Mouse (Mus musculus) WW6 (cell line): Measurements from ENCODE around the gene Wnt7a.

ENCODE experiments used
- DNase-seq: peaks from one replicate; pipeline ENCODE4 v3.0.0-alpha.2; 2013; ENCODE audit warnings: low read depth, low spot score

Wnt7a gene

DNA sequence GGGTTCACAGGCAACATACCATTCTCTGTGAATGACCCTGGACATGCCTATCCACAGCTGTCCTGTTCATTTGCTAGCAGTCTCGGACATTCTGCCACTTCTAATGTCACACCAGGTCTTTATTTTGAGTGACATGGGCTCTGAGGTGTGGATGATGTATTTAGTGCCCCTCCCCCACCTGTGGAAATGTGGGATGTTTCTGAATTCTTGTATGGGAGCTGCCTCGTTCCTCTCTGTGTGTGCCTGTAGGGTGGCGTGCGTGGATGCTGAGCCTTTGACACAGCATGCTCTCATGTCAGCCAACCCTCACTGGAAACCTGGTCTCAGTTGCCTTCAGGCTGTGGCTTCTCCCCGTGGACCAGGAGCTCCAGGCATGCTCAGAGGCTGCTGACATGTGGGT lies 66.1 kb downstream of the Wnt7a start:
- no peak for DNase-seq

DNA sequence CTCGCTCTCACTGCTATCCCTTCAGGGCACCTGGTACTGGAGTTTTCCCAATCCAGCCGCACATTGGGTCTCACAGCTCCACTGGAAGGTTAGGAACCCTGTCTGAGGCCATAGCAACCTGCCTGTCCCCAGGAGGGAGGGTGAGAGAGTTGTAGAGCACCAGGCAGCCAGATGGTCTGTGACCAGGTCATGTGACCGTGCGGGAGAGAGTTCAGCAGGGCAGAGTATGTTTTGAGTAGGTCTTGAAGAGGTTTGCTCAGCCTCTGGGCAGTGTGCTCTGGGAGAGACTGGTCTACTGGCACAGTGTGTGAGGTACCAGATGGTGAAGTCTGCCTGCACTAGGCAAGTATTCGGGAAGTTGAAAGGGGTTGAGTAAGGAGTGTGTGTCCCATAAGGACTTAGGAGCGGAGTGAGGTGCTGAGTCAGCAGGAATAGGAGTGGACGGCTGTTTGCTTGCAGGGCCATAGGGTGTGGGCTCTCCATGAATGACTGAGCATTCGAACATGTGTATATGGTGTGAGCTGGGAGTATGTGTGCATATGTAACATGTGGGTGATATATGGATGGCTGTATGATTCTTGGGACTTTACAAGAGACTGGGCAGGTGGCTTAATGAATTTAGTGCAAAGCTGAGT lies 71.4 kb downstream of the Wnt7a start:
- DNase-seq = no peak

DNA sequence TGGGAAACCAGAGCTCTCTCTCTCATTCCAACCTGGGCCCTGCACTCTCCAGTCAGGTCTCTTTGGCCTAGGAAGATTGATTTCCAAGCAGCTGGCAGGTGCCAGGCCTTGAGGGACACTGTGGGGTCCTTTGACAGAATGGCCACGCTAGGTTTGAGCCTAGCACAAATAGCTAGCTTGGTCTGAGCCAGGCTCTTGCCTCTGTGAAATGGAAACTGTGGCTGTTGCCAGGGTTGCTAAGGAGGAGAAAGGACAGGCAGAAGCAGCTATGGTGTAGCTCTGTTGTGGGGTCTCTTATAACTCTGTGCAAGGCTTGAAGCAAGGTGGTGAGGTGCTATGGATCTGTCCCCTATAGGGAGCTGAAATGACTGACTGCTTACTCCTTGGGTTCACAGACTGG lies 75.7 kb downstream of the Wnt7a start:
- no peak for DNase-seq

DNA sequence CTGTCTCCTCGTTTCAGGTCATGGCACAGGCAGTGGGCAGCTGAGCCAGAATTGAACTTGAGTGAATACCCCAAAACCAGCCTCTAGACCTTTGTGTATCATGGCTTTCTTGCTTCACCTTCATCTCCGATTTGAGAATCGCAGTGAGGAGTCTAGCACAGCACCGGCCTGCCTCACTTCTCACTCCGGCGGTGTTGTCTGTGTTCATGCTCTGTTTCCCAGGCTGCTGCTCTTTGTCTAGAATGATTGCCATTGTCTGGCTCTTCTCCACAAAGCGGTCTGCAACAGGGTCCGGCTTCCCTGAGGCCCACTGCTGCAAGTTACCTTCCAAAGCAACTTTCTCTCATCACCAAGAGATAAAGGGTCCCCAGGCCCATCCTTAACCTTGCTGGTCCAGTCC lies 79.3 kb downstream of the Wnt7a start:
- DNase-seq = no peak

DNA sequence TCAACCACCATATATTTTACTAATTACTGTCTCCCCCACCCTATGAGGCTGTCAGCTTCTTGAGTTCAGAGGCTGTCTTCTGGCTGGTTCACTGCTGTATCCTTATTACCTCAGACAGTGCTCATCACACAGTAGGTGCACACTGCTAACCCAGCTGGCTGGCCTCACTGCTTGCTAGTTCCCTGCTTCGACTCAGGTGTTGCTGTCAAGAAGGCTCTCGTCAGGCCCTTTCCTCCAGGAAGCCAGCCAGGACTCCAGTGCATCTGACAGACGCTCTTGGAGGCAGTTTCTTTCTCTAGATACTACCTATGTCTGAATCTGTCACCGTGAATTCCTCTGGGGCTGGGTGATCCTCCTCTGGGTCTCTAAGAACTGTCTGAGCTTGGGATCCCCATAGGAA lies 85.6 kb downstream of the Wnt7a start:
- DNase-seq = no peak

DNA sequence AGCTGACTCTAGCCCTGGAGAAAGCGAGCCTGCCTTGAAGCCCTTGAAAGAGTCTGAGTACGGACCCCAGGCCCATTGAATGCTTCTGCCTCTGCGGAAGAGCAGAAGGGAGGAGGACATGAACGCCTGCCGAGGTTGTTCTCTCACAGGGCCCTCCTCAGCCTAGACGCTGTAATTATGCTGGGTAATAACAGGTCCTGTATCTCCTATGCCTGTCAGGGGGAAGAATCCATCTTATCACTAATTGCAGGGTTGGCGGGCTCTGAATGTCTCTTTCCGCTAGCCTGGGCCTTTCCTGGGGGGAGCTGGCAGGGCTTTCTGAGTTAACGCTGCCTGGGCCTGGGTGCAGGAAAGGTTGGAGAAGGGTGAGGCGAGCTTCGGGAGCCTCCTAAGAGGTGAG lies 86.4 kb downstream of the Wnt7a start:
- DNase-seq = no peak

DNA sequence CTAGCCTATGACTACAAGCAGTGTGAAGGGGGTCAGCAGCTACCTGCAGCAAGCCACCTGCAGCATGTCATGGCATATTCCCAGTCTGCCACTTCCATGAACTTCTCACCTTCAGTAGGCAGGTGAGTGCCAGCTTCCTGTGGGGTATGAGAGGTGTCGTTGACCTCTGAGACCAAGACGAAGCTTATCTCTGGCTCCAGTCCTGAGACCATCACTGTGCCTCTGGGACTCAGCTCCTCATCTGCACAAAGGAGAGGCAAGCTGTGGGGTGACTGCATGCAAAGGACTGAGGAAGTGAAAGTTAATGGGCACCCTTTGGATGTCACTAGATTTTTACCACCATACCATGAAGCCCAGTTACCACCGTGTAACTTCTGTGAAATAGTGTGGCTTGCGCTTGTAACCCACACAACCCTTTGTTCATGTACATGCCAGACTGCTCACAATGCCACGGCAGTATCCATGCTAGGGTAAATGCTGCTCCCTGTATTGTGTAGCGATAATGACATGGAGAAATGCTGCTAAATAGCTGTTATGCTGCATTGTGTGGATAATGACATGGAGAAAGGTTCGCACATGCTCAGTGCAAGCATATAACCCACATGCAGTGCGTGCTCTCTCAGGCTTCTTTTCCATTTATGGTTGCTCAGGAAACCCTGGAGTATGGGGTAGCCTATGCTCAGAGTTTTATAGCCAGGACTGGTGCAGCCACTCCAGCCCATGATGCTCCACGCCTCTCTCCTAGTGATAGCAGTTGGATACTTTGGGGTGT lies 89.0 kb downstream of the Wnt7a start:
- no peak for DNase-seq
